Mouse (Mus musculus) Patski (cell line): ENCODE measurements around the gene Hbb-bs. TPM values are rescaled to one million over a fixed set of nuclear protein-coding genes. Genes with fewer than 3 reads are reported as not detected.
"Not testable (repeated sequence)": the region's sequence is repeated elsewhere in the genome, so short reads cannot be mapped to it uniquely, and the experiment has no call there.

Source experiments
- ATAC-seq: fragments of 100-300 bp; one replicate; pipeline ENCODE4 v1.8.0; 2021
- CTCF ChIA-PET: fragments of 350-600 bp; sonication (Branson Sonifier 250); formaldehyde crosslinking; loops from one replicate; lab custom pipeline; 2022; ENCODE audit warnings: inconsistent platforms; lab: Charles Lee
- POLR2A ChIA-PET: fragments of 350-600 bp; sonication (Branson Sonifier 250); formaldehyde crosslinking; loops from one replicate; lab custom pipeline; 2022; ENCODE audit warnings: antibody characterized with exemption, inconsistent platforms; lab: Charles Lee
- DNase-seq: peaks from one replicate; pipeline ENCODE4 v3.0.0-alpha.2; 2011; ENCODE audit warnings: low read depth, low spot score
- H3K27me3 ChIP-seq: fragments of 371-371 bp; one replicate; pipeline ENCODE4 v1.5.1; 2021
- CTCF ChIP-seq: fragments of 100-300 bp; IDR thresholded peaks from one replicate; pipeline ENCODE4 v1.5.1; 2021
- in situ Hi-C: fragments of 300-500 bp; cut with MboI; formaldehyde crosslinking; loops from 3 replicates; pipeline ENCODE4 v1.11.1; 2018; ENCODE audit warnings: low pct_unique_long_range_greater_than_20kb, mixed read lengths
- polyA plus RNA-seq: library from polyadenylated mRNA; unstranded; gene quantifications from one replicate; pipeline ENCODE4 v1.2.3, GENCODE M21; 2021

Hbb-bs gene
- polyA plus RNA-seq, 1 experiment from 2014 or later: not detected

DNA sequence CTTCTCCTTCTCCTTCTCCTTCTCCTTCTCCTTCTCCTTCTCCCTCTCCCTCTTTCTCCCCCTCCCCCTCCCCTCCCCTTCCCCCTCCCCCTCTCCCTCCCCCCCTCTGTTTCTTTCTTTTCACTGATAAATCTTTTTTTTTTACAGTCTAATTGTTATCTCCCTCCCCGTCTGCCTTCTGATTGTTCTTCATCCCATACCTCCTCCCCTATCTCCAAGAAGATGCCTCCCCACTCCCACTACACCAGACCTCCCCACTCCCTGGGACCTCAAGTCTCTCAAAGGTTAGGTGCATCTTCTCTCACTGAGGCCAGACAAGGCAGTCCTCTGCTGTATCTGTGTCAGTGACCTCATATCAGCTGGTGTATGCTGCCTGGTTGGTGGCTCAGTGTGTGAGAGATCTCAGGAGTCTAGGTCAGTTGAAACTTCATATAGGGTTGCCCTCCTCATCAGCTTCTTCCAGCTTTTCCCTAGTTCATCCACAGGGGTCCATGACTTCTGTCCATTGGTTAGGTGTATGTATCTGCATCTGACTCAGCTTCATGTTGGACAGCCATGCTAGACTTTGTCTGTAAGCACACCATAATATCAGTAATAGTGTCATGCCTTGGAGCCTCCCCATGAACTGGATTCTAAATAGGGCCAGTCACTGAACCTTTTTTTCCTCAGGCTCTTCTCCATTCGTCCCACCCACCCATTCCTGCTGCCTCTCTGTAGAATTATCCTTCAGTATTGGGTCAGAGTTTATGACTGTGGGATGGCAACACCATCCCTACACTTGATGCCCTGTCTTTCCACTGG is 16.8 kb upstream of the Hbb-bs start:
- in situ Hi-C loops: no loop called here
- ChIA-PET CTCF (no interaction called here), POLR2A (no interaction called here)
- ATAC-seq (no peak), DNase-seq (no peak)
- H3K27me3 ChIP-seq: no peaks in the 10 kb centered on the region
- no peak for TF ChIP-seq CTCF

DNA sequence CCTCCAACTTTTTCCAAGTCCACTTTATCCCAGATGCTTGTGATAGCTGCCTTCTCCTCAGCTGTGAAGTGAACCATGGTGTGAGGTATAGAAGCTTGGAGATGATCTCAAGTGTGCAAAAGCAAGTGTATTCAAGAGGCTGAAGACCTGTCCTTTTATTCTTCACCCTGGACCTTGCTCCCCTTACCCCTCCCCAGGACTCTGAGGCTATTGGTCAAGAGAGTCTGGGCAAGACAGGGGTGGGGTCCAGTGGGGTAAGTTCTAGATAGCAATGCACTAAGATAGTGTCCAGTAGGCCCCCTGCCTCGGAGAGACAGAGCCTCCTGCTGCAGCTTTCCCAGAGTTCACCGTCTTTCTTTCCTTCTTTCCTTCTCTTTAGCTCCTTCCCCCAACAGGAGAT is 15.1 kb upstream of the Hbb-bs start, which contains the start of gene Hbb-bh1:
TSS of gene Hbb-bh1 (minus strand) at position 131 of the 400 bp plus-strand sequence.
- no peak for DNase-seq
- no peak for ATAC-seq
- in situ Hi-C loops: no loop called here
- POLR2A ChIA-PET: no interaction called here
- CTCF ChIA-PET: no interaction called here
- no peaks in the 10 kb centered on the region for H3K27me3 ChIP-seq
- TF ChIP-seq CTCF: no peak

DNA sequence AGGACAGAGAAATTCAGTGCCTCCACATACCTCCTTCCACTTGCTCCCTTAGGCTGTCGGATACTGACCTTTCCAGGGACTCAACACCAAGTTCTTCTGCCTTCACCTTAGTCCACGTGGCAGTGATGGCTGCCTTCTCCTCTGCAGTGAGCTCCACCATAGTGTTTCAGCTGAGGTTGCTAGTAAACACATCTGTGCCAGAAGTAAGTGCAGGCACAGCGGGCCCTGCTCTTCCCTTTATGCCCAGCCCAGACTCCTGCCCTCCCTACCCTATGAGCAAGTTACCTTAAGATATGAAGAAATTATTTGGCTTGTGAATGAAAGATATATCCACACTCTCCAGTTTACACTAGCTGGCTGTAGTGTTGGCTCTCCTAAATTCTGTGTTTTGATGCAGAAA is 12.4 kb upstream of the Hbb-bs start, which contains the start of gene Hbb-bh2:
TSS of gene Hbb-bh2 (minus strand) at position 253 of the 400 bp plus-strand sequence.
- DNase-seq: no peak
- no peaks in the 10 kb centered on the region for H3K27me3 ChIP-seq
- ChIA-PET CTCF (interaction anchor here (0.8 kb wide), 1 partner anchor 9 kb away, joined by 3 read pairs; no protein-coding TSS in a partner anchor), POLR2A (no interaction called here)
- no peak for TF ChIP-seq CTCF
- in situ Hi-C loops: no loop called here
- no peak for ATAC-seq

DNA sequence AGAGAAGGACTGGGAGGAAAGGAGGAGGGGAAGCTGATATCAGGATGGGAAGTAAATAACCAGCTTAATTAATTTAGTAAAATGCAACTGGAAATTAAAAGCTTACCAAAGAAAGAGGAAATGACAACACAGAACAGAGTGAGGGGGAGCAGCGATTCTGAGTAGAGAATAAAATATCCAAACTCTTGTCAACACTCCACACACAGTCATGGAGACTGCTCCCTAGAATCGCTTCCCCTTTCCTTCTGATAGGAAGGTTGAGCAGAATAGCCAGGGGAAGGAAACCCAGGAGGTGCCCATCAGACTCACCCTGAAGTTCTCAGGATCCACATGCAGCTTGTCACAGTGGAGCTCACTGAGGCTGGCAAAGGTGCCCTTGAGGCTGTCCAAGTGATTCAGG is 757 bp downstream of the Hbb-bs start:
- POLR2A ChIA-PET, in situ Hi-C loops, ATAC-seq, CTCF ChIA-PET, H3K27me3 ChIP-seq, DNase-seq: not testable (repeated sequence)

DNA sequence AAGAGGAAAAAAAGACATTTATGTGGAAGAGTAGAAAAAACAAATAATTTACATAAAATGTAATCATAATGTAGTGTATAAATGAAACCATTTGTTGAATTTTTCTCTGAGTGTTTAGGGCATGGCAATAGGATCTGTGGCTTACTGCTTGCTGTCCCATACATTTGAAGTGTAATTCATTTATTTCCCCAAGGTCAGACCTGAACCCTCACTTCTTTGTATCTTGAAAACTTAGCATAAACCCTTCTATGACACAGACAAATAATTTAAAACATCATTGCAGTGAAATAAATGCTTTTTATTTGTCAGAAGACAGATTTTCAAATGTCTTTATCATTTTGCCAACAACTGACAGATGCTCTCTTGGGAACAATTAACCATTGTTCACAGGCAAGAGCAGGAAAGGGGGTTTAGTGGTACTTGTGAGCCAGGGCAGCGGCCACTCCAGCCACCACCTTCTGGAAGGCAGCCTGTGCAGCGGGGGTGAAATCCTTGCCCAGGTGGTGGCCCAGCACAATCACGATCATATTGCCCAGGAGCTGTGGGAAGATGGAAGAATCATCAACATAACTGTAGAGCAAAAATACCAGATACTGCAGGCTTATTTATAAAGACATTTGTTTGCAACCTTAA is 1.5 kb downstream of the Hbb-bs start:
- H3K27me3 ChIP-seq: no peaks in the 10 kb centered on the region
- CTCF ChIA-PET: no interaction called here
- no peak for TF ChIP-seq CTCF
- POLR2A ChIA-PET: no interaction called here
- in situ Hi-C loops: no loop called here
- DNase-seq (no peak), ATAC-seq (no peak)

DNA sequence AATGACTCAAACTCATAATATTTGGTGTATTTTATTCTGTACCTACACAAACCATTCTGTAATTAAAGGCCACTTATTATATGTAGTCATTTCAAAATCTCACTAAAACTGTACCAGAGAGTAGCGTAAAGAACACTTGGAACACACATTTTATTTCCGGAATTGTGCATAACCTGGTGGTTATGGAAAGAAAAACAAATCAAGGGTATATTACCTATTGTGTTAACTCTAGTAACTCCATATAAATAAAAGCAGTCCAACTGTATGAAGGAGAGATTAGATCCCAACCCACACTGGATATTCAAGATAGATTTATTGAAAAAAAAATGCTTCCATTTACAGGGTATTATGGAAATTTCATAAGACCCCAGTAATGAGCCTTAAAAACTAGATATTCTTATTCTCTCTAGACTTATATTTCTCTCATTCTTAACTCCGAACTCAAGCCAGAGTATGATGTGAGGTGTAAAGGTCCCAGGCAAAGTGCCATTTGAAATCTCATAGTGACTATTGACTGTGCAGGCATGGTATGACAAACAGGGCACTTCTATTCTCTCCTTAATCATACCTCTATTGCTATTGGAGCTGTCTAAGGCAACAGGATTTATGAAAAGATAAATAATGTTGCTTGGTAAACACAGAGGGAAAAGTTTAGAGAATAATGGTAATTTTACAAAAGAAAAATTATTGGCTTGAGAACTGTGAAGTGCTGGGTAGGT is 2.2 kb downstream of the Hbb-bs start:
- DNase-seq (no peak), ATAC-seq (no peak)
- TF ChIP-seq CTCF: no peak
- H3K27me3 ChIP-seq: no peaks in the 10 kb centered on the region
- POLR2A ChIA-PET: no interaction called here
- in situ Hi-C loops: no loop called here
- CTCF ChIA-PET: no interaction called here

DNA sequence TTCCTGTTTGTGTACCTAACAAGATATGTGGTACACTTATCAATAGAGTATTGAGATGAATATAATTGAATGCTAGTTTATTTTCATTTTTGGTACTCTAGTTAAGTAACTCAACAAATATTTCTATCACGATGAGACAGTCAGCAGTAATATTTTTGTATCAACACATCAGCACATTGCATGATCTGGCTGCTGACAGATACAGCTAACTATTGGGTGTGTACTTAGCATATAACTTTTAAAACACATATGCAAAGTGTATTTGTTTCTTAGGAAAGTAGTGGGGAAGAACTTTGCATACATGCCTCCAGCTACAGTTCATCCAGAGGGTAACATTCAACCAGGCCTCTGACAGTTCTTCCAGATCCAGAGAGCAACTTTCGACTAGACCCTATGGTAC is 3.3 kb downstream of the Hbb-bs start:
- DNase-seq (no peak), ATAC-seq (no peak)
- POLR2A ChIA-PET: no interaction called here
- no peak for TF ChIP-seq CTCF
- CTCF ChIA-PET: no interaction called here
- in situ Hi-C loops: no loop called here
- H3K27me3 ChIP-seq: no peaks in the 10 kb centered on the region

DNA sequence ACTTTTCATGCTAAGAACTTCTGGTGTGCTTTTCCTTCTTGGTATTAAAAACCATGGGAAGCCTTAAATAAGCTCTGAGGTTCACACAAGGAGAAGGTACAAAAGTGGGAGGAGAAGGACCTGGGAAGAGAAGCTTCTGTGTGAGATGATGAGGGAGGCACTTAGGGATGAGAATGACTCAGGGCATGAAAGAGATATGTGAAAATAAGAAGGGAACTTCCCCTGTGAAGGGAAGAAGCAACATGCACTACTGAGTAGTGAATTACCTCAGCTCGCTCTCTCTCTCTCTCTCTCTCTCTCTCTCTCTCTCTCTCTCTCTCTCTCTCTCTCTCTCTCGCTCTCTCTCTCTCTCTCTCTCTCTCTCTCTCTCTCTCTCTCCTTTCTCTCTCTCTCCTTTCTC is 12.8 kb downstream of the Hbb-bs start:
- ATAC-seq, DNase-seq, POLR2A ChIA-PET, H3K27me3 ChIP-seq, in situ Hi-C loops: not testable (repeated sequence)
- CTCF ChIA-PET: interaction anchor here (1.5 kb wide), 1 partner anchor 7 kb away, joined by 4 read pairs; no protein-coding TSS in a partner anchor

DNA sequence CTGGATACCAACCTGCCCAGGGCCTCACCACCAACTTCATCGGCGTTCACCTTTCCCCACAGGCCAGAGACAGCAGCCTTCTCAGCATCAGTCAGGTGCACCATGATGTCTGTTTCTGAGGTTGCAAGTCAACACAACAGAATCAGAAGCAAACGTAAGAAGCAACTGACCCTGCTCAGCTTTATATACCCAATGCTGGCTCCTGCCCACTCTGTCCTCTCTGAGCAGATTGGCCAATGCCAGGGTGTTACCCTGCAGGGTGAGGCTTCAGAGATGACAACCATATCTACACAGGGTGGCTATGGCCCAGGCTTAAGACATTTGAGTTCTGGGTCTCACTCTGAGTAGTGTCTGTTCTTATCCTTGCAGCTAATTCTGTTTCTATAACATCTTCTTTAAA is 14.1 kb downstream of the Hbb-bs start, which contains the start of gene Hbb-bt:
TSS of gene Hbb-bt (minus strand) at position 231 of the 400 bp plus-strand sequence.
- DNase-seq: no peak
- no peak for TF ChIP-seq CTCF
- POLR2A ChIA-PET: no interaction called here

DNA sequence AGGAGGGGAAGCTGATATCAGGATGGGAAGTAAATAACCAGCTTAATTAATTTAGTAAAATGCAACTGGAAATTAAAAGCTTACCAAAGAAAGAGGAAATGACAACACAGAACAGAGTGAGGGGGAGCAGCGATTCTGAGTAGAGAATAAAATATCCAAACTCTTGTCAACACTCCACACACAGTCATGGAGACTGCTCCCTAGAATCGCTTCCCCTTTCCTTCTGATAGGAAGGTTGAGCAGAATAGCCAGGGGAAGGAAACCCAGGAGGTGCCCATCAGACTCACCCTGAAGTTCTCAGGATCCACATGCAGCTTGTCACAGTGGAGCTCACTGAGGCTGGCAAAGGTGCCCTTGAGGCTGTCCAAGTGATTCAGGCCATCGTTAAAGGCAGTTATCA is 14.7 kb downstream of the Hbb-bs start:
- H3K27me3 ChIP-seq, in situ Hi-C loops, CTCF ChIA-PET, ATAC-seq, POLR2A ChIA-PET, DNase-seq: not testable (repeated sequence)

More for the DNA sequence above, 14.1 kb downstream of the Hbb-bs start, which contains the start of gene Hbb-bt:
- no peak for ATAC-seq
- in situ Hi-C loops: no loop called here
- CTCF ChIA-PET: interaction anchor here (1.5 kb wide), 1 partner anchor 9 kb away, joined by 4 read pairs; no protein-coding TSS in a partner anchor
- H3K27me3 ChIP-seq: no peaks in the 10 kb centered on the region
